Mouse (Mus musculus) midbrain, embryonic 16.5 days (tissue): ENCODE data around the gene Tef. TPM values are rescaled to one million over a fixed set of nuclear protein-coding genes. Genes with fewer than 3 reads are reported as not detected.

Experiments
- ATAC-seq: fragments of 200-750 bp; cut with Nextera tagmentation; 2 replicates; pipeline ENCODE4 v1.8.0; 2017; ENCODE audit warnings: moderate TSS enrichment
- H3K27ac ChIP-seq: fragments of 300-500 bp; sonication (generic); 2 replicates; pipeline ENCODE4 v1.5.1; 2014; ENCODE audit warnings: mild to moderate bottlenecking, low read length, mixed read lengths
- H3K27me3 ChIP-seq: fragments of 300-500 bp; sonication (generic); 2 replicates; pipeline ENCODE4 v1.6.1; 2014; ENCODE audit warnings: low read depth, low read length, mixed read lengths; ENCODE audit not compliant: control insufficient read depth, insufficient read depth
- H3K36me3 ChIP-seq: fragments of 300-500 bp; sonication (generic); 2 replicates; pipeline ENCODE4 v1.6.1; 2014; ENCODE audit warnings: mild to moderate bottlenecking, low read length, moderate library complexity, mixed read lengths; ENCODE audit not compliant: control insufficient read depth, insufficient read depth
- H3K4me1 ChIP-seq: fragments of 300-500 bp; sonication (generic); 2 replicates; pipeline ENCODE4 v1.6.1; 2014; ENCODE audit warnings: mild to moderate bottlenecking, low read length, mixed read lengths; ENCODE audit not compliant: control insufficient read depth, insufficient read depth
- H3K4me2 ChIP-seq: fragments of 300-500 bp; sonication (generic); 2 replicates; pipeline ENCODE4 v1.6.1; 2014; ENCODE audit warnings: mild to moderate bottlenecking, low read length, mixed read lengths
- H3K4me3 ChIP-seq: fragments of 300-500 bp; sonication (generic); 2 replicates; pipeline ENCODE4 v1.5.1; 2014; ENCODE audit warnings: low read depth, mild to moderate bottlenecking, low read length, moderate library complexity, mixed read lengths
- H3K9ac ChIP-seq: fragments of 300-500 bp; sonication (generic); 2 replicates; pipeline ENCODE4 v1.6.1; 2014; ENCODE audit warnings: low read depth, low read length, mixed read lengths
- H3K9me3 ChIP-seq: fragments of 300-500 bp; sonication (generic); replicated peaks from 2 replicates; pipeline ENCODE4 v1.6.1; 2014; ENCODE audit warnings: mild to moderate bottlenecking, low read length, mixed read lengths; ENCODE audit not compliant: control insufficient read depth, poor library complexity, severe bottlenecking
- WGBS: fragments of 180-500 bp; shearing (Covaris S2); extraction: QIAGEN DNeasy Blood & Tissue Kit; methylation state at CpG from one replicate; pipeline ENCODE4 v1.1.7; 2014; 5-methylcytosine and 5-hydroxymethylcytosine counted together
- polyA plus RNA-seq: library from polyadenylated mRNA; unstranded; fragments of >200 nt; fragmentation: Nextera tagmentation; extraction: Ambion mirVana; gene quantifications from 2 replicates; pipeline ENCODE4 v1.2.1, GENCODE M21; 2015

Gene Tef
- polyA plus RNA-seq, 1 experiment from 2014 or later, result 22.7 TPM

DNA sequence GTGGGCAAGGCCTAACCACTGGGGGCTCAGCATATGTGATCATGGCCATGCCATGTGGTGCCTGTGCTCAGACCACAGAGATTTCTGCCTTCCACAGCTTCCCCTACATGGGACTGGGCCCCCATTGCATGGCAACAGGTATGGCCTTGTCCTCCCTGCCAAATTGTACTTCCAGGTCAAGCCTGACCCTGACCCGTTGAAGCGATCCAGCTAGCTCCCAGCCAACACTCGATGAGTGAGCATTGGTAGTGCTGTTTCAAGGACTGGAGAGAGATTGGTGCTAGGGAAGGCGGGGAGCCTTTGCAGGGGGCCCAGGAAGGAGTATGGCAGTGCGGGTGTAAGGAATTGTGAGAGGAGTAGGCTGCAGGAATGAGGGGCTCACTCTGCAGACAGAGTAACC is 35.8 kb upstream of the Tef start:
- Histone ChIP-seq H3K4me1 (no peaks in the 10 kb centered on the region), H3K4me2 (no peak overlapping the region), H3K9me3 (no peaks in the 10 kb centered on the region), H3K27ac (no peak overlapping the region), H3K4me3 (no peak overlapping the region), H3K36me3 (peaks cover 14% of the 10 kb centered on the region), H3K27me3 (no peaks in the 10 kb centered on the region), H3K9ac (no peak overlapping the region)
- ATAC-seq, result no peak
- 91% methylated on average over 5 of the region's 5 CpGs for WGBS

GRCm38 (mm10) chr15:81769037-81769436 is 33.2 kb upstream of the Tef start:
- no peak overlapping the region for H3K9ac ChIP-seq
- H3K4me1 ChIP-seq, result no peaks in the 10 kb centered on the region
- WGBS, result 60% methylated on average over 13 of the region's 13 CpGs
- no peak for ATAC-seq
- no peaks in the 10 kb centered on the region for H3K27me3 ChIP-seq
- H3K9me3 ChIP-seq, result no peaks in the 10 kb centered on the region
- no peak overlapping the region for H3K27ac ChIP-seq
- peaks cover 37% of the 10 kb centered on the region for H3K36me3 ChIP-seq
- no peak overlapping the region for H3K4me3 ChIP-seq
- no peak overlapping the region for H3K4me2 ChIP-seq

DNA sequence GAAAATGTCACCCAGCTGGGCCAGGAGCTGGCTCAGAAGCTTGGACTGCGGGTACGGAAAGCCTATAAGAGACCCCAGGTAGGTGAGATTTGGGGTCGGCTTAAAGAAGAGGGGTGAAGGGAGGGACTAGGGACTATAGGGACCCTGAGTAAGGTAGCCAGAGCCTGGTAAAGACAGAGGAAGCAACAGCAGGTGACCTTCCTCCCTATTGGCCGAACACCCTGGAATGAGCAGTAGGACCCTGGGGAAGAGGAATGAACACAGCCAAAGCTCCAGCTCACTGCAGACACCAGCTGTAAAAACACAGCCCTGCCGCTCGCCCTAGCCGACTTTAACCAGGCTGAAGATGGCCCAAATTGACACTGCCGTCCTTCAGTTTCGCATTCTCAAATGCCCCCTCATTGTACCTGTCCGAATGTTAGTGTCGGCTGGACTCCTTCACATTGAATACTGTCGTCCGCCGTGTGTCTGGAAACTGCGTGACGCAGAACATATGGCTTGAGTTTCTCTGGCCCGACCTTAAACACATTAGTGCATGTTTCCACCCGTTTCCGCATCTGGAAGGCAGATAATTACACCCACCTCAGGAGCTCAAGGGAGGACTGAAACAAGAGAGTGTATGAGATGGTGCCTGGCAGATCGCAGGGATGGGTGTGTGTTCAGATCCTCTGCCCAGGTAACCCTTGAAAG is 29.6 kb upstream of the Tef start:
- no peak overlapping the region for H3K9ac ChIP-seq
- H3K27me3 ChIP-seq, result no peaks in the 10 kb centered on the region
- ATAC-seq, result no peak
- 89% methylated on average over 20 of the region's 20 CpGs for WGBS
- H3K36me3 ChIP-seq, result peaks cover 58% of the 10 kb centered on the region
- no peak overlapping the region for H3K27ac ChIP-seq
- no peaks in the 10 kb centered on the region for H3K4me1 ChIP-seq
- no peak overlapping the region for H3K4me3 ChIP-seq
- no peak overlapping the region for H3K4me2 ChIP-seq
- no peaks in the 10 kb centered on the region for H3K9me3 ChIP-seq

DNA sequence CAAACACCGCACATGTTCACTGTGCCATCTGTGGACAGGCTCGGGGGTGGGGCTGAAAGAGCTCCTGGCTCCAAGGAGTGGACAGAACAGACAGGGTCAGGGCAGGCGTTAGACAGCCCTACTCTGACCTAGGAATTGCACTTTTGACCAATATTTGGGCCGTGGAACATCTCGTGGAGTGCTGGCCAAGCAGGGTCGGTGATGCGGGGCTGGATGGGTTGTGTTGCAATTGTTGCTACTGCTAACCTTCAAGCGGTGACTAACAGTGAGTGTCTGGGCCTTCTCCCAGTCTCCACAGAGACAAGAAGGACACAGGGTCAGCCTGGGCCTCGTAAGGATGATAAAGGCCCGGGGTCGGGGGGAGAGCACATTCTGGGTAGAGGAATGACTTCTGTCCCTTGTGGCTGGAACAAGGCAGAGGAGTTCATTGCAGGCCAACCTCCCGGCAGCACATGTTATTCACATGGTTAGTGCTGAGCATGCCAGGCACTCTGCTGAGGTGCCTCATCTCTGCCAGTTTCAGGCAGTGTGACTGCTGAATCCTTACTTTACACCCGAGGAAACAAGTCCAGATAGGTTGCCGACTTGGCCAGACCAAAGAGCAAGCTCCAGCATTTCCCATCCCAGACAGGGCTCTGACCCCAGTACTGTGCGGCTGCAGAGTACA is 27.6 kb upstream of the Tef start:
- Histone ChIP-seq H3K36me3 (peaks cover 69% of the 10 kb centered on the region), H3K9me3 (no peaks in the 10 kb centered on the region), H3K4me2 (no peak overlapping the region), H3K9ac (no peak overlapping the region), H3K4me1 (no peaks in the 10 kb centered on the region), H3K27ac (no peak overlapping the region), H3K4me3 (no peak overlapping the region), H3K27me3 (no peaks in the 10 kb centered on the region)
- WGBS, result 92% methylated on average over 15 of the region's 15 CpGs
- ATAC-seq, result no peak

DNA sequence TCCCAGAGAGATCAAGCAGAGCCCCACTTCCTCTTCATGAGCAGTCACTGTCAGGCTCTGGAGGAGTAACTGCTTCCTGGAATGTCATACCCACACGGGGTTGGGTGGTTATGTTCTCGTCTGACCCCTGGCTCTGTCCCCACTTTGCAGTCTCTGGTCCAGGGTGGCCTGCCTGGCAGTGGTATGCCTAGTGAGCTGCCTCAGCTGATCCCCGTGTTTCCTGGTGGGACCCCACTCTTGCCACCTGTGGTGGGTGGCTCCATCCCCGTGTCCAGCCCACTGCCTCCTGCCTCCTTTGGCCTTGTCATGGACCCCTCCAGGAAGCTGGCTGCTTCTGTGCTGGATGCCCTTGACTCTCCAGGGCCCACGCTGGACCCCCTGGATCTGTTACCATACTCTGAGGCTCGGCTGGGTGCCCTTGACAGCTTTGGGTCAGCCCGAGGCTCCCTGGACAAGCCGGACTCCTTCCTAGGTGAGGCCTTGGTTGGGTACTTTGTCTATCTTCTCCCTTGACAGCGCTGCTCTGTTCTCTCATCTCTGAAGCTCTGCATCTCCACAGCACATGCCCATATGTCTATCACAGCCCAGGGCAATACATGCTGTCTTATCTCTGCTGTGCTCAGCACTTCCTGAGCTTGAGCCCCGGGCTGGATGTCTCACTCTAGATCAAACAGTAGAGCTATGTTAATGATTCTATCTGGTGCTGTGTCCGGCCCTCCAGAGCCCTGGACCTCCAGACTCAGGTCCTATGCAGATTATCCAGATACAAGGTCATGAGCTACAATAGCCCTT is 25.4 kb upstream of the Tef start:
- no peaks in the 10 kb centered on the region for H3K9me3 ChIP-seq
- no peak overlapping the region for H3K4me3 ChIP-seq
- WGBS, result 94% methylated on average over 11 of the region's 11 CpGs
- no peak overlapping the region for H3K4me2 ChIP-seq
- no peak overlapping the region for H3K27ac ChIP-seq
- H3K4me1 ChIP-seq, result no peaks in the 10 kb centered on the region
- H3K9ac ChIP-seq, result no peak overlapping the region
- no peak for ATAC-seq
- H3K36me3 ChIP-seq, result peaks cover 75% of the 10 kb centered on the region
- H3K27me3 ChIP-seq, result no peaks in the 10 kb centered on the region

- 85% methylated on average over 7 of the region's 7 CpGs for WGBS
- Histone ChIP-seq H3K27me3 (no peaks in the 10 kb centered on the region), H3K9ac (no peak overlapping the region), H3K4me1 (no peaks in the 10 kb centered on the region), H3K27ac (no peak overlapping the region), H3K9me3 (no peaks in the 10 kb centered on the region), H3K36me3 (peaks cover 80% of the 10 kb centered on the region), H3K4me3 (no peak overlapping the region), H3K4me2 (no peak overlapping the region)
- no peak for ATAC-seq
Measured at GRCm38 (mm10) chr15:81781816-81782215, 20.4 kb upstream of the Tef start.

DNA sequence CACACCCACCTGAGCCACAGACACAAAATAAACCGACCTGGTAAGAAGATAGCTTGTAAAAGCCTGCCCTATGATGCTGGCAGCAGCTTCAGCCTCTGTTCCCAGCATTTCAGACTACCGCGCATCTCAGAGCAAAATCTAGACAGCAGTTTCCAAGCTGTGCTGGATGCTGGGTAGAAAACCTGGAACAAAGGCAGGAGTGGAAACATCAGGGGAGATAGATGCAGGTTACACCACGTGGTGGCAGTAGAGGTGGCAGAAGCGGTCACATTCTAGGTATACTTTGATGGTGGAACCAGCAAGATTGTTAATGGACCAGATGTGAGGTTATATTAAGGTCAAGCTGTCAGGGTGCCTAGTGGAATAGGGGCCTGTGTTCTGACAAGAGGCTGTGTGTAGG is 17.5 kb upstream of the Tef start:
- Histone ChIP-seq H3K9ac (no peak overlapping the region), H3K4me2 (no peak overlapping the region), H3K9me3 (no peaks in the 10 kb centered on the region), H3K27me3 (no peaks in the 10 kb centered on the region), H3K4me3 (no peak overlapping the region), H3K27ac (no peak overlapping the region), H3K36me3 (peaks cover 66% of the 10 kb centered on the region), H3K4me1 (no peaks in the 10 kb centered on the region)
- 77% methylated on average over 5 of the region's 5 CpGs for WGBS
- no peak for ATAC-seq

GRCm38 (mm10) chr15:81785701-81786100 is 16.5 kb upstream of the Tef start:
- WGBS, result 92% methylated on average over 8 of the region's 8 CpGs
- Histone ChIP-seq H3K9ac (no peak overlapping the region), H3K9me3 (no peaks in the 10 kb centered on the region), H3K36me3 (peaks cover 60% of the 10 kb centered on the region), H3K4me2 (no peak overlapping the region), H3K27ac (no peak overlapping the region), H3K4me1 (no peaks in the 10 kb centered on the region), H3K27me3 (no peaks in the 10 kb centered on the region), H3K4me3 (no peak overlapping the region)
- ATAC-seq, result no peak

DNA sequence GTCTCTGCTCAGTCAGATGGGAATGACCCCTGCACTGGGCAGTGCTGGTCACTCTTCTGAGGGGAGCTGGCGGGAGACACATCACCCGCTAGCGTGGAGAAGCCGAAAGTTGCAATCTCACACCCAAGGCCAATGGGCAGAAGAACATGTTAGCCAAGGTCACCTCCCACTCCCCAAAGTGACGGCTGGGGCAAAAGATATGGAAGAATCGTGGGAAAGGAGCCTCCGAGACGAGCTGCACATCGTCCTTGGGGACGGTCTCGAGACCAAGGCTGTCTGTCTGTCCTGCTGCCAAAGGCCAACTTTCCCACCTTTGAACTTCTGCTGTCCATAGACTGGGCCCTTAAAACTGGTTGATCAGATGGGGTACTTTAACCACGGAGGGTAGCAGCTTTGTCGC is 14.7 kb upstream of the Tef start:
- Histone ChIP-seq H3K4me3 (no peak overlapping the region), H3K9me3 (no peaks in the 10 kb centered on the region), H3K27me3 (no peaks in the 10 kb centered on the region), H3K36me3 (peaks cover 54% of the 10 kb centered on the region), H3K4me2 (no peak overlapping the region), H3K4me1 (no peaks in the 10 kb centered on the region), H3K27ac (no peak overlapping the region), H3K9ac (no peak overlapping the region)
- ATAC-seq, result no peak
- 96% methylated on average over 13 of the region's 13 CpGs for WGBS
